Mouse (Mus musculus): ENCODE measurements around the gene Mcoln2. TPM values are rescaled to one million over a fixed set of nuclear protein-coding genes. Genes with fewer than 3 reads are reported as not detected.

Mcoln2 gene
- total and polyA plus RNA-seq, 3 experiments, result 0.10 to 0.42 TPM; not detected in 1

- DNase-seq (ENCODE audit: low read depth, low spot score), result no peak
- Histone ChIP-seq H3K27ac (ENCODE audit: control insufficient read depth, low read depth, low read length) (no peak overlapping the region), H3K4me3 (ENCODE audit: control insufficient read depth in 1 of 2, insufficient read depth in 1 of 2, low read depth in 2 of 2, low read length in 2 of 2) (peak overlapping the region in 1 of 2 experiments; percentile 22; a peak in 1 of 4 replicates), H3K9ac (ENCODE audit: control insufficient read depth, low read depth, low read length, poor library complexity, severe bottlenecking) (no peak overlapping the region), H3K9me3 (replicated peaks; ENCODE audit: insufficient read depth, low read length) (no peaks in the 10 kb centered on the region), H3K4me1 (ENCODE audit: control insufficient read depth in 1 of 2, insufficient read depth in 2 of 2, low read length in 2 of 2) (no peaks in the 10 kb centered on the region), H3K36me3 (ENCODE audit: control insufficient read depth in 1 of 2, insufficient read depth in 2 of 2, low read length in 2 of 2) (no peaks in the 10 kb centered on the region), H3K79me2 (ENCODE audit: control insufficient read depth, insufficient read depth, low read length, poor library complexity) (no peaks in the 10 kb centered on the region), H3K27me3 (ENCODE audit: control insufficient read depth in 1 of 2, insufficient read depth in 2 of 2, low read length in 2 of 2) (no peaks in the 10 kb centered on the region)
- TF ChIP-seq GABPA (IDR thresholded peaks at IDR 0.05; ENCODE audit: low read depth, low read length), result no peak
- no peak for TF ChIP-seq BHLHE40 (IDR thresholded peaks at IDR 0.05; ENCODE audit: borderline replicate concordance, low read depth, low read length)
- no peak for TF ChIP-seq MYB (IDR thresholded peaks at IDR 0.05; ENCODE audit: low read depth, low read length)
- no peak for TF ChIP-seq CTCF (IDR thresholded peaks at IDR 0.05 in 2 of 3, conservative IDR thresholded peaks at IDR 0.05 in 1 of 3; ENCODE audit: control insufficient read depth in 1 of 3, insufficient read depth in 1 of 3, low read depth in 2 of 3, low read length in 3 of 3, poor library complexity in 1 of 3, severe bottlenecking in 1 of 3)
- no peak for TF ChIP-seq CHD1 (IDR thresholded peaks at IDR 0.05; ENCODE audit: low read depth, low read length)
Measured at GRCm38 (mm10) chr3:146158039-146158438, 8.4 kb downstream of the Mcoln2 start.

GRCm38 (mm10) chr3:146159360-146159759 lies 9.7 kb downstream of the Mcoln2 start:
- Histone ChIP-seq H3K4me3 (ENCODE audit: control insufficient read depth in 1 of 2, insufficient read depth in 1 of 2, low read depth in 2 of 2, low read length in 2 of 2) (no peak overlapping the region), H3K9me3 (replicated peaks; ENCODE audit: insufficient read depth, low read length) (no peaks in the 10 kb centered on the region), H3K79me2 (ENCODE audit: control insufficient read depth, insufficient read depth, low read length, poor library complexity) (no peaks in the 10 kb centered on the region), H3K4me1 (ENCODE audit: control insufficient read depth in 1 of 2, insufficient read depth in 2 of 2, low read length in 2 of 2) (no peaks in the 10 kb centered on the region), H3K9ac (ENCODE audit: control insufficient read depth, low read depth, low read length, poor library complexity, severe bottlenecking) (no peak overlapping the region), H3K27me3 (ENCODE audit: control insufficient read depth in 1 of 2, insufficient read depth in 2 of 2, low read length in 2 of 2) (no peaks in the 10 kb centered on the region), H3K27ac (ENCODE audit: control insufficient read depth, low read depth, low read length) (no peak overlapping the region), H3K36me3 (ENCODE audit: control insufficient read depth in 1 of 2, insufficient read depth in 2 of 2, low read length in 2 of 2) (no peaks in the 10 kb centered on the region)
- DNase-seq (ENCODE audit: low read depth, low spot score), result no peak
- no peak for TF ChIP-seq BHLHE40 (IDR thresholded peaks at IDR 0.05; ENCODE audit: borderline replicate concordance, low read depth, low read length)
- no peak for TF ChIP-seq USF1 (IDR thresholded peaks at IDR 0.05; ENCODE audit: low read depth, low read length)
- no peak for TF ChIP-seq TBP (IDR thresholded peaks at IDR 0.05; ENCODE audit: low read depth, low read length)
- TF ChIP-seq HCFC1 (IDR thresholded peaks at IDR 0.05; ENCODE audit: low read depth, low read length), result no peak
- TF ChIP-seq RCOR1 (IDR thresholded peaks at IDR 0.05; ENCODE audit: low read depth, low read length), result no peak
- no peak for TF ChIP-seq MAX (IDR thresholded peaks at IDR 0.05; ENCODE audit: low read length)
- TF ChIP-seq POLR2AphosphoS2 (IDR thresholded peaks at IDR 0.05; ENCODE audit: low read length), result no peak
- TF ChIP-seq SIN3A (IDR thresholded peaks at IDR 0.05; ENCODE audit: low read length), result no peak
- no peak for TF ChIP-seq ELF1 (IDR thresholded peaks at IDR 0.05; ENCODE audit: low read depth, low read length)
- TF ChIP-seq KAT2A (conservative IDR thresholded peaks at IDR 0.05; ENCODE audit: low read depth, low read length), result no peak
- no peak for TF ChIP-seq MXI1 (IDR thresholded peaks at IDR 0.05; ENCODE audit: low read depth, low read length)
- no peak for TF ChIP-seq POLR2AphosphoS5 (IDR thresholded peaks at IDR 0.05; ENCODE audit: borderline replicate concordance, low read depth, low read length)
- TF ChIP-seq MEF2A (IDR thresholded peaks at IDR 0.05; ENCODE audit: extremely low read depth, insufficient replicate concordance, low read depth, low read length, poor library complexity, severe bottlenecking), result no peak
- TF ChIP-seq ZMIZ1 (IDR thresholded peaks at IDR 0.05; ENCODE audit: low read depth, low read length), result no peak
- TF ChIP-seq JUND (IDR thresholded peaks at IDR 0.05; ENCODE audit: low read depth, low read length), result no peak
- no peak for TF ChIP-seq NELFE (IDR thresholded peaks at IDR 0.05; ENCODE audit: low read depth, low read length)
- TF ChIP-seq RAD21 (IDR thresholded peaks at IDR 0.05; ENCODE audit: low read depth, low read length), result no peak
- TF ChIP-seq GABPA (IDR thresholded peaks at IDR 0.05; ENCODE audit: low read depth, low read length), result no peak
- TF ChIP-seq ZC3H11A (IDR thresholded peaks at IDR 0.05; ENCODE audit: low read depth, low read length), result no peak
